In genomic region chr12:21363195-21363594, GRCm38 (mm10) we compare ENCODE assay signal across 22 mouse cellular contexts. TPM values are rescaled to one million over a fixed set of nuclear protein-coding genes. Genes with fewer than 3 reads are reported as not detected.
DNase-seq lines count a peak whose midpoint lies in the region; ATAC-seq and TF ChIP-seq lines count a peak whose summit lies in the region.
"Had no signal": no experiment of that assay in that cellular context is flagged by ENCODE, and none has a peak within 500 bp of the region (broad histone marks: within the 10 kb centered on the region; RNA-seq: fewer than 3 reads in every experiment).

No protein-coding gene starts in this region.

- no peak overlapping the region for H3K4me2 ChIP-seq in midbrain, embryonic 11.5 days
- H3K4me2 ChIP-seq in midbrain, embryonic 13.5 days (replicated peaks), result no peak overlapping the region
- no peak overlapping the region for H3K4me2 ChIP-seq in stomach, embryonic 16.5 days (ENCODE audit: low read depth, low read length)
- H3K4me2 ChIP-seq: forebrain, embryonic 13.5 days; heart, embryonic 11.5 days; heart, embryonic 15.5 days; hindbrain, embryonic 15.5 days had no signal

- peaks cover 6% of the 10 kb centered on the region for H3K4me1 ChIP-seq in heart, adult 2 months (ENCODE audit: control insufficient read depth, insufficient read depth, low read length)
- H3K4me1 ChIP-seq in midbrain, embryonic 11.5 days (ENCODE audit: control insufficient read depth, insufficient read depth, low read length), result no peaks in the 10 kb centered on the region
- no peaks in the 10 kb centered on the region for H3K4me1 ChIP-seq in midbrain, embryonic 13.5 days (replicated peaks)
- H3K4me1 ChIP-seq in stomach, embryonic 16.5 days (ENCODE audit: control insufficient read depth, insufficient read depth, low read length), result no peaks in the 10 kb centered on the region
- H3K4me1 ChIP-seq: embryonic facial prominence, embryonic 10.5 days; forebrain, embryonic 13.5 days; heart, embryonic 15.5 days; hindbrain, embryonic 15.5 days had no signal

- intact Hi-C loops in heart, adult 2 months (cut with DNase I), result no loop called here
- intact Hi-C loops in heart, postnatal 25 days (cut with DNase I), result no loop called here

- no peaks in the 10 kb centered on the region for H3K27me3 ChIP-seq in heart, adult 2 months (ENCODE audit: control insufficient read depth, insufficient read depth, low read length)
- H3K27me3 ChIP-seq in midbrain, embryonic 11.5 days (ENCODE audit: control insufficient read depth, insufficient read depth, low read length), result no peaks in the 10 kb centered on the region
- no peaks in the 10 kb centered on the region for H3K27me3 ChIP-seq in midbrain, embryonic 13.5 days
- H3K27me3 ChIP-seq in stomach, embryonic 16.5 days (ENCODE audit: control insufficient read depth, insufficient read depth, low read length), result no peaks in the 10 kb centered on the region
- H3K27me3 ChIP-seq: CH12.LX; forebrain, embryonic 13.5 days; heart, embryonic 15.5 days; hindbrain, embryonic 15.5 days; Patski had no signal

- WGBS in heart, adult 2 months, result 87% methylated on average over 3 of the region's 3 CpGs
- 95% methylated on average over 3 of the region's 3 CpGs for WGBS in midbrain, embryonic 11.5 days
- 96% methylated on average over 3 of the region's 3 CpGs for WGBS in midbrain, embryonic 13.5 days
- 51% methylated on average over 3 of the region's 3 CpGs for WGBS in large intestine, adult 2 months
- 92% methylated on average over 3 of the region's 3 CpGs for WGBS in stomach, embryonic 16.5 days

- TF ChIP-seq CTCF in heart, adult 2 months (IDR thresholded peaks at IDR 0.05), result no peak

- no peaks in the 10 kb centered on the region for H3K9me3 ChIP-seq in midbrain, embryonic 11.5 days (ENCODE audit: control insufficient read depth, low read length)
- H3K9me3 ChIP-seq in midbrain, embryonic 13.5 days, result no peaks in the 10 kb centered on the region
- no peaks in the 10 kb centered on the region for H3K9me3 ChIP-seq in stomach, embryonic 16.5 days (replicated peaks; ENCODE audit: control insufficient read depth, low read length)
- H3K9me3 ChIP-seq: embryonic facial prominence, embryonic 10.5 days; forebrain, embryonic 13.5 days; heart, embryonic 15.5 days; hindbrain, embryonic 15.5 days had no signal

- peak overlapping the region; percentile 49 for H3K27ac ChIP-seq in heart, adult 2 months
- no peak overlapping the region for H3K27ac ChIP-seq in midbrain, embryonic 11.5 days (ENCODE audit: low read depth, low read length)
- H3K27ac ChIP-seq in midbrain, embryonic 13.5 days, result no peak overlapping the region
- H3K27ac ChIP-seq in stomach, embryonic 16.5 days (ENCODE audit: low read length), result peak overlapping the region; percentile 64
- H3K27ac ChIP-seq: embryonic facial prominence, embryonic 10.5 days; forebrain, embryonic 13.5 days; heart, embryonic 15.5 days; hindbrain, embryonic 15.5 days had no signal

- H3K4me3 ChIP-seq in heart, adult 2 months, result no peak overlapping the region
- H3K4me3 ChIP-seq in midbrain, embryonic 11.5 days (ENCODE audit: low read depth, low read length), result no peak overlapping the region
- H3K4me3 ChIP-seq in midbrain, embryonic 13.5 days (replicated peaks), result no peak overlapping the region
- no peak overlapping the region for H3K4me3 ChIP-seq in stomach, embryonic 16.5 days (replicated peaks; ENCODE audit: low read length)
- H3K4me3 ChIP-seq: embryonic facial prominence, embryonic 10.5 days; forebrain, embryonic 13.5 days; heart, embryonic 15.5 days; hindbrain, embryonic 15.5 days had no signal

- DNase-seq in heart, adult 2 months, result no peak
- DNase-seq in heart, postnatal 25 days (ENCODE audit: low spot score), result no peak
- peak; percentile 61 for DNase-seq in midbrain, embryonic 11.5 days (ENCODE audit: low spot score, missing footprints)
- peak; percentile 10 for DNase-seq in large intestine, adult 2 months (ENCODE audit: low read depth, low spot score)
- no peak for DNase-seq in right cerebral cortex, postnatal 25 days
- DNase-seq: adrenal gland, postnatal 25 days; cerebellum, adult 18-20 months; cerebellum, adult 9-11 months; cerebellum, postnatal 36 days; forebrain, postnatal 0 days; gastrocnemius, postnatal 25 days; heart, postnatal 36 days had no signal

- H3K36me3 ChIP-seq in heart, adult 2 months (ENCODE audit: control insufficient read depth, insufficient read depth, low read length), result peaks cover 10% of the 10 kb centered on the region
- no peaks in the 10 kb centered on the region for H3K36me3 ChIP-seq in midbrain, embryonic 11.5 days (ENCODE audit: control insufficient read depth, insufficient read depth, low read length)
- H3K36me3 ChIP-seq in midbrain, embryonic 13.5 days, result peaks cover 2% of the 10 kb centered on the region; the same call in 1 of the 2 replicates
- H3K36me3 ChIP-seq in stomach, embryonic 16.5 days (ENCODE audit: control insufficient read depth, insufficient read depth, low read length), result no peaks in the 10 kb centered on the region
- H3K36me3 ChIP-seq: heart, embryonic 15.5 days had no signal

- ATAC-seq in midbrain, embryonic 11.5 days (ENCODE audit: low FRiP score), result no peak
- no peak for ATAC-seq in midbrain, embryonic 13.5 days
- peak; percentile 56; the same call in 1 of the 2 replicates for ATAC-seq in stomach, embryonic 16.5 days (ENCODE audit: insufficient read depth, low FRiP score)
- ATAC-seq: activated CD4-positive, CD25-positive, alpha-beta regulatory T cell, adult 4 months; forebrain, embryonic 13.5 days; forebrain, postnatal 0 days; Patski had no signal

- H3K9ac ChIP-seq in heart, adult 2 months (ENCODE audit: low read depth, low read length), result no peak overlapping the region
- H3K9ac ChIP-seq in midbrain, embryonic 11.5 days (ENCODE audit: low read length), result no peak overlapping the region
- no peak overlapping the region for H3K9ac ChIP-seq in midbrain, embryonic 13.5 days (replicated peaks)
- no peak overlapping the region for H3K9ac ChIP-seq in stomach, embryonic 16.5 days (ENCODE audit: low read length)
- H3K9ac ChIP-seq: forebrain, embryonic 13.5 days; forebrain, postnatal 0 days; heart, embryonic 15.5 days; hindbrain, embryonic 15.5 days had no signal

- TF ChIP-seq EP300 in heart, adult 2 months (IDR thresholded peaks at IDR 0.05; ENCODE audit: insufficient read depth, low read depth, low read length), result no peak

- TF ChIP-seq POLR2A in heart, adult 2 months (IDR thresholded peaks at IDR 0.05; ENCODE audit: insufficient read depth, low read depth, low read length), result no peak

- peaks cover 3% of the 10 kb centered on the region; the same call in 1 of the 2 replicates for H3K79me2 ChIP-seq in heart, adult 2 months (replicated peaks; ENCODE audit: control insufficient read depth, insufficient read depth, low read length)

RNA-seq across cellular contexts. Expression of gene Adam17, which starts 10.2 kb away (rescaled TPM):
- 10 to 100 TPM; 39.2 to 43.8 TPM for total RNA-seq in heart, adult 2 months (2021)
- 27.9 and 81.6 TPM in 2 replicates for polyA plus RNA-seq in heart, adult 2 months (2012; rRNA removed)
- 10 to 100 TPM; 48.9 to 58.5 TPM for total RNA-seq in heart, postnatal 25 days (2021)
- 38.8 and 39.9 TPM in 2 replicates for polyA plus RNA-seq in midbrain, embryonic 11.5 days (2014; fragmentation: Nextera tagmentation; extraction: Ambion mirVana)
- 21.0 and 23.0 TPM in 2 replicates for polyA plus RNA-seq in midbrain, embryonic 13.5 days (2015; fragmentation: Nextera tagmentation; extraction: Ambion mirVana)
- 15.2 and 28.8 TPM in 2 replicates for polyA plus RNA-seq in large intestine, adult 2 months (2012; rRNA removed)
- 39.6 and 45.3 TPM in 2 replicates for polyA plus RNA-seq in stomach, embryonic 16.5 days (2015; fragmentation: Nextera tagmentation; extraction: Ambion mirVana)

RNA-seq across cellular contexts. Expression of gene Iah1, which starts 47.0 kb away (rescaled TPM):
- total RNA-seq in heart, adult 2 months (2021), result 10 to 100 TPM; 12.6 to 13.5 TPM
- 28.4 and 30.5 TPM in 2 replicates for polyA plus RNA-seq in heart, adult 2 months (2012; rRNA removed)
- 10 to 100 TPM; 12.6 to 15.7 TPM for total RNA-seq in heart, postnatal 25 days (2021)
- 49.5 and 50.8 TPM in 2 replicates for polyA plus RNA-seq in midbrain, embryonic 11.5 days (2014; fragmentation: Nextera tagmentation; extraction: Ambion mirVana)
- polyA plus RNA-seq in midbrain, embryonic 13.5 days (2015; fragmentation: Nextera tagmentation; extraction: Ambion mirVana), result 44.7 and 45.1 TPM in 2 replicates
- polyA plus RNA-seq in large intestine, adult 2 months (2012; rRNA removed), result 64.1 and 65.3 TPM in 2 replicates
- 46.6 and 55.7 TPM in 2 replicates for polyA plus RNA-seq in stomach, embryonic 16.5 days (2015; fragmentation: Nextera tagmentation; extraction: Ambion mirVana)

RNA-seq across cellular contexts. Expression of gene Ywhaq, which starts 54.2 kb away (rescaled TPM):
- total RNA-seq in heart, adult 2 months (2021), result 10 to 100 TPM; 65.8 to 74.6 TPM
- polyA plus RNA-seq in heart, adult 2 months (2012; rRNA removed), result 27.7 and 43.2 TPM in 2 replicates
- total RNA-seq in heart, postnatal 25 days (2021), result 10 to 100 TPM; 65.3 to 81.2 TPM
- 1,296 and 1,418 TPM in 2 replicates for polyA plus RNA-seq in midbrain, embryonic 11.5 days (2014; fragmentation: Nextera tagmentation; extraction: Ambion mirVana)
- 1,158 and 1,235 TPM in 2 replicates for polyA plus RNA-seq in midbrain, embryonic 13.5 days (2015; fragmentation: Nextera tagmentation; extraction: Ambion mirVana)
- polyA plus RNA-seq in large intestine, adult 2 months (2012; rRNA removed), result 69.8 and 75.7 TPM in 2 replicates
- 576 and 606 TPM in 2 replicates for polyA plus RNA-seq in stomach, embryonic 16.5 days (2015; fragmentation: Nextera tagmentation; extraction: Ambion mirVana)

Comparison
In these comparisons a context has a peak if more than half of its experiments do, and no peak if none do; other contexts are left out.
1. DNase-seq: peak in midbrain, embryonic 11.5 days (single experiment) and large intestine, adult 2 months (single experiment); none in heart, adult 2 months (0 of 2), heart, postnatal 25 days (single experiment) and right cerebral cortex, postnatal 25 days (single experiment).
2. H3K27ac ChIP-seq: peak in heart, adult 2 months (single experiment) and stomach, embryonic 16.5 days (single experiment); none in midbrain, embryonic 11.5 days (single experiment) and midbrain, embryonic 13.5 days (single experiment).